In the genomic region with DNA sequence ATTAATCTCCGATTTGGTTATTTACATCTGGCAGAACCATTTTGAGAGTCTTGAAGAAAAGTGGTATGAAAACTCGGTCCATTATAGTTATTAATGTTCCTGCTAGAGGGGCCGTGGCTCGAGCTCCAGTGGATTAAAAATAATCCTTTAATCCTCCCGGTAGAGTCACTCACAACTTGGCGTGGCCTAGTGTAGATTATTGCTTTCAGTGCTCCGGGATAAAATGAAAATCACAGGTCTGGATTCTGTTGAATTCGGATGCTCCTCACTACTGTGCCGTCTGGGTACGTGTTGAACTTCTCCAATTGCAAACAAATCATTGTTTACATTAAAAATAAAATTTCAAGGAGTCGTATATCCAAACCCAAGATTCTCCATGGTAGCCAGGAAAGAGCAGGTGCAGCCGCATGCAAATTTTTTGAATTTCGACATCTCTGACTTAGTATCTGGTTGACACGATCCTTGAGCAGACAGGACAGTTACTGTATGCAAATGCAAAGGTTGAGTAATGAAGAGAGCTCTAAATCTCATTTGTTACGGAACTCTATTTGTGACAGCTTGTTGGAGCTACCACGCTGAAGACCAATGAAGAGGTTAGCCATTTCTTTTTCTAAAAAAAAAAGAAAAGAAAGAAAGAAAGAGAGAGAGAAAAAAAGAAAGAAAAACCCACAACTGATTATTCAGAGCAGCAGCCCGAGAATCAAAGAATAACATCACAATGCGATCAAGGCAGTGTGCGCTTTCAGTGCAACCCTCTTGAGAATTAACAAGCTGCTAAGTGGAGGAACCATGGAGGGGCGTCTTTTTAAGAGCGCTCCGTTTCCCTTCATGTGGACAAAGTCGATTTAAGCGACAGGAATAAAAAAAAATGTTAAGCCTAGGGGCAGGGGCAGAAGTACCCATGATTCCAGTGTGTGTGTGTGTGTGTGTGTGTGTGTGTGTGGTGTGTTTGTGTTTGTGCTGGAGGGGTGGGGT, we compare ENCODE assay signal across 19 mouse cellular contexts.
"Had no signal": no experiment of that assay in that cellular context is flagged by ENCODE, and none has a peak within 500 bp of the region (broad histone marks: within the 10 kb centered on the region; RNA-seq: fewer than 3 reads in every experiment).

No protein-coding gene starts in this region.

- ATAC-seq: liver, postnatal 0 days; lung, postnatal 0 days had no signal

- DNase-seq: kidney, adult 11 months; kidney, adult 8-10 months; kidney, postnatal 10 days; kidney, postnatal 36 days; layer of hippocampus, postnatal 36 days; left cerebral cortex, postnatal 4 days; liver, postnatal 0 days; lung, embryonic 14.5 days; right cerebral cortex, postnatal 25 days; spleen, adult 18-20 months; thymus, postnatal 25 days had no signal

- H3K36me3 ChIP-seq: kidney, embryonic 15.5 days; limb, embryonic 12.5 days; limb, embryonic 15.5 days; stomach, embryonic 15.5 days had no signal

- H3K9ac ChIP-seq: kidney, embryonic 15.5 days; limb, embryonic 12.5 days; limb, embryonic 15.5 days; liver, embryonic 14.5 days; liver, postnatal 0 days; lung, embryonic 14.5 days; stomach, embryonic 15.5 days had no signal

- H3K27ac ChIP-seq: kidney, embryonic 15.5 days; limb, embryonic 12.5 days; limb, embryonic 15.5 days; liver, embryonic 14.5 days; macrophage; stomach, embryonic 15.5 days had no signal

- H3K4me3 ChIP-seq: kidney, embryonic 15.5 days; limb, embryonic 12.5 days; limb, embryonic 15.5 days; stomach, embryonic 15.5 days had no signal

- H3K4me2 ChIP-seq: kidney, embryonic 15.5 days; limb, embryonic 12.5 days; limb, embryonic 15.5 days; liver, embryonic 11.5 days; lung, embryonic 14.5 days; stomach, embryonic 15.5 days had no signal

- H3K9me3 ChIP-seq: kidney, embryonic 15.5 days; limb, embryonic 12.5 days; limb, embryonic 15.5 days; stomach, embryonic 15.5 days had no signal

- H3K27me3 ChIP-seq: kidney, embryonic 15.5 days; limb, embryonic 12.5 days; limb, embryonic 15.5 days; stomach, embryonic 15.5 days had no signal

- H3K4me1 ChIP-seq: kidney, embryonic 15.5 days; stomach, embryonic 15.5 days had no signal
